Mouse (Mus musculus) intestine, postnatal 0 days (tissue): ENCODE measurements at regions not wholly inside any gene's neighbourhood (a gene's known extent, or its start where the extent isn't known, plus 50 kb on each side); places are given as distances from the start of the nearest gene placed in this dataset.

Experiments used
- ATAC-seq: fragments of 200-750 bp; cut with Nextera tagmentation; 2 replicates; pipeline ENCODE4 v1.8.0; 2017; ENCODE audit warnings: mild to moderate bottlenecking, moderate TSS enrichment, moderate library complexity
- H3K27ac ChIP-seq: fragments of 300-500 bp; sonication (generic); 2 replicates; pipeline ENCODE4 v1.5.1; 2014; ENCODE audit warnings: mild to moderate bottlenecking, low read depth, low read length, moderate library complexity
- H3K27me3 ChIP-seq: fragments of 300-500 bp; sonication (generic); replicated peaks from 2 replicates; pipeline ENCODE4 v1.6.1; 2014; ENCODE audit warnings: low read length, mixed read lengths; ENCODE audit not compliant: control insufficient read depth, insufficient read depth
- H3K36me3 ChIP-seq: fragments of 300-500 bp; sonication (generic); 2 replicates; pipeline ENCODE4 v1.6.1; 2014; ENCODE audit warnings: mild to moderate bottlenecking, moderate library complexity; ENCODE audit not compliant: control insufficient read depth, insufficient read depth
- H3K4me1 ChIP-seq: fragments of 300-500 bp; sonication (generic); replicated peaks from 2 replicates; pipeline ENCODE4 v1.6.1; 2014; ENCODE audit warnings: antibody characterized with exemption, low read length, mixed read lengths; ENCODE audit not compliant: control insufficient read depth, insufficient read depth
- H3K4me2 ChIP-seq: fragments of 300-500 bp; sonication (generic); replicated peaks from 2 replicates; pipeline ENCODE4 v1.6.1; 2014; ENCODE audit warnings: low read depth, mild to moderate bottlenecking, moderate library complexity
- H3K4me3 ChIP-seq: fragments of 300-500 bp; sonication (generic); 2 replicates; pipeline ENCODE4 v1.5.1; 2014; ENCODE audit warnings: low read depth, low read length
- H3K9ac ChIP-seq: fragments of 300-500 bp; sonication (generic); 2 replicates; pipeline ENCODE4 v1.6.1; 2014; ENCODE audit warnings: mild to moderate bottlenecking, low read depth, low read length
- H3K9me3 ChIP-seq: fragments of 300-500 bp; sonication (generic); 2 replicates; pipeline ENCODE4 v1.6.1; 2016; ENCODE audit warnings: mixed run types; ENCODE audit not compliant: control insufficient read depth
- CTCF ChIP-seq: sonication (generic); IDR thresholded peaks from 2 replicates; pipeline ENCODE4 v1.5.1; 2016; ENCODE audit warnings: low read depth, mild to moderate bottlenecking, control low read depth, antibody characterized with exemption, moderate library complexity
- WGBS: fragments of 180-500 bp; shearing (Covaris S2); extraction: QIAGEN DNeasy Blood & Tissue Kit; methylation state at CpG from one replicate; pipeline ENCODE4 v1.1.7; 2014; 5-methylcytosine and 5-hydroxymethylcytosine counted together

- Histone ChIP-seq H3K9me3 (no peaks in the 10 kb centered on the region), H3K27me3 (no peaks in the 10 kb centered on the region), H3K9ac (no peak overlapping the region), H3K27ac (no peak overlapping the region), H3K4me2 (no peak overlapping the region), H3K4me1 (no peaks in the 10 kb centered on the region), H3K36me3 (no peaks in the 10 kb centered on the region), H3K4me3 (no peak overlapping the region)
- WGBS: 63% methylated on average over 7 of the region's 7 CpGs
- TF ChIP-seq CTCF: no peak
- ATAC-seq: no peak
Observed at GRCm38 (mm10) chr12:113338891-113339290, 150.4 kb upstream of the Adam6b start.

- Histone ChIP-seq H3K9me3 (no peaks in the 10 kb centered on the region), H3K4me2 (no peak overlapping the region), H3K36me3 (no peaks in the 10 kb centered on the region), H3K4me3 (no peak overlapping the region), H3K4me1 (no peaks in the 10 kb centered on the region), H3K27ac (no peak overlapping the region), H3K9ac (no peak overlapping the region), H3K27me3 (no peaks in the 10 kb centered on the region)
- TF ChIP-seq CTCF: no peak
- ATAC-seq: no peak
- WGBS: 34% methylated on average over 3 of the region's 3 CpGs
Observed at GRCm38 (mm10) chr12:113341046-113341445, 148.3 kb upstream of the Adam6b start.

- Histone ChIP-seq H3K4me3 (no peak overlapping the region), H3K36me3 (no peaks in the 10 kb centered on the region), H3K27ac (no peak overlapping the region), H3K4me1 (no peaks in the 10 kb centered on the region), H3K9me3 (no peaks in the 10 kb centered on the region), H3K27me3 (no peaks in the 10 kb centered on the region), H3K9ac (no peak overlapping the region), H3K4me2 (no peak overlapping the region)
- TF ChIP-seq CTCF: no peak
- ATAC-seq: no peak
- WGBS: 79% methylated on average over 2 of the region's 2 CpGs
Observed at GRCm38 (mm10) chr12:113355132-113355531, 134.2 kb upstream of the Adam6b start.

GRCm38 (mm10) chr12:113358077-113358476 lies 131.2 kb upstream of the Adam6b start:
- 73% methylated on average over 5 of the region's 5 CpGs for WGBS
- H3K36me3 ChIP-seq: no peaks in the 10 kb centered on the region
- no peaks in the 10 kb centered on the region for H3K27me3 ChIP-seq
- H3K4me1 ChIP-seq: no peaks in the 10 kb centered on the region
- no peak overlapping the region for H3K4me3 ChIP-seq
- no peak for TF ChIP-seq CTCF
- no peaks in the 10 kb centered on the region for H3K9me3 ChIP-seq
- no peak overlapping the region for H3K9ac ChIP-seq
- H3K4me2 ChIP-seq: no peak overlapping the region
- ATAC-seq: no peak
- no peak overlapping the region for H3K27ac ChIP-seq

- Histone ChIP-seq H3K27me3 (no peaks in the 10 kb centered on the region), H3K36me3 (no peaks in the 10 kb centered on the region), H3K4me2 (no peak overlapping the region), H3K27ac (no peak overlapping the region), H3K9me3 (no peaks in the 10 kb centered on the region), H3K4me3 (no peak overlapping the region), H3K9ac (no peak overlapping the region), H3K4me1 (no peaks in the 10 kb centered on the region)
- 87% methylated on average over 7 of the region's 7 CpGs for WGBS
- TF ChIP-seq CTCF: no peak
- ATAC-seq: no peak
Observed at GRCm38 (mm10) chr12:113360032-113360431, 129.3 kb upstream of the Adam6b start.

- 38% methylated on average over 2 of the region's 2 CpGs for WGBS
- Histone ChIP-seq H3K9ac (no peak overlapping the region), H3K4me2 (no peak overlapping the region), H3K36me3 (no peaks in the 10 kb centered on the region), H3K4me1 (no peaks in the 10 kb centered on the region), H3K27me3 (no peaks in the 10 kb centered on the region), H3K9me3 (no peaks in the 10 kb centered on the region), H3K27ac (no peak overlapping the region), H3K4me3 (no peak overlapping the region)
- no peak for TF ChIP-seq CTCF
- no peak for ATAC-seq
Observed at GRCm38 (mm10) chr12:113362409-113363038, 126.8 kb upstream of the Adam6b start.

GRCm38 (mm10) chr12:113364023-113364422 lies 125.3 kb upstream of the Adam6b start:
- Histone ChIP-seq H3K4me3 (no peak overlapping the region), H3K4me2 (no peak overlapping the region), H3K4me1 (no peaks in the 10 kb centered on the region), H3K36me3 (no peaks in the 10 kb centered on the region), H3K9me3 (no peaks in the 10 kb centered on the region), H3K27me3 (no peaks in the 10 kb centered on the region), H3K9ac (no peak overlapping the region), H3K27ac (no peak overlapping the region)
- no peak for TF ChIP-seq CTCF
- ATAC-seq: no peak
